Mouse (Mus musculus): ENCODE measurements at regions not wholly inside any gene's neighbourhood (a gene's known extent, or its start where the extent isn't known, plus 50 kb on each side); places are given as distances from the start of the nearest gene placed in this dataset.

GRCm38 (mm10) chr12:9266221-9266620 lies 236.4 kb downstream of the Ttc32 start:
- no peak for DNase-seq (ENCODE audit: low spot score)

- DNase-seq (ENCODE audit: low spot score), result no peak
Measured at GRCm38 (mm10) chr12:9271484-9271883, 241.7 kb downstream of the Ttc32 start.

- no peak for DNase-seq (ENCODE audit: low spot score)
Measured at GRCm38 (mm10) chr12:9274181-9274580, 244.4 kb downstream of the Ttc32 start.

- no peak for DNase-seq (ENCODE audit: low spot score)
Measured at GRCm38 (mm10) chr12:9275697-9276096, 245.9 kb downstream of the Ttc32 start.

- no peak for DNase-seq (ENCODE audit: low spot score)
Measured at GRCm38 (mm10) chr12:9278735-9279134, 248.9 kb downstream of the Ttc32 start.

GRCm38 (mm10) chr12:9279893-9280605 lies 250.3 kb downstream of the Ttc32 start:
- no peak for DNase-seq (ENCODE audit: low spot score)

GRCm38 (mm10) chr12:9287271-9287670 lies 257.5 kb downstream of the Ttc32 start:
- DNase-seq (ENCODE audit: low spot score), result no peak

- DNase-seq (ENCODE audit: low spot score), result no peak
Measured at GRCm38 (mm10) chr12:9292656-9293055, 262.9 kb downstream of the Ttc32 start.

GRCm38 (mm10) chr12:9295211-9295610 lies 265.4 kb downstream of the Ttc32 start:
- DNase-seq (ENCODE audit: low spot score), result no peak

- no peak for DNase-seq (ENCODE audit: low spot score)
Measured at GRCm38 (mm10) chr12:9298848-9299655, 269.3 kb downstream of the Ttc32 start.

GRCm38 (mm10) chr12:9304146-9304545 lies 265.8 kb upstream of the Osr1 start:
- DNase-seq (ENCODE audit: low spot score), result peak; percentile 10

- DNase-seq (ENCODE audit: low spot score), result no peak
Measured at GRCm38 (mm10) chr12:9337891-9338672, 231.8 kb upstream of the Osr1 start.

- DNase-seq (ENCODE audit: low spot score), result no peak
Measured at GRCm38 (mm10) chr12:9338801-9339231, 231.1 kb upstream of the Osr1 start.

GRCm38 (mm10) chr12:9340769-9341168 lies 229.1 kb upstream of the Osr1 start:
- no peak for DNase-seq (ENCODE audit: low spot score)

- no peak for DNase-seq (ENCODE audit: low spot score)
Measured at GRCm38 (mm10) chr12:9345359-9345758, 224.6 kb upstream of the Osr1 start.

- DNase-seq (ENCODE audit: low spot score), result no peak
Measured at GRCm38 (mm10) chr12:9355512-9355911, 214.4 kb upstream of the Osr1 start.

- DNase-seq (ENCODE audit: low spot score), result no peak
Measured at GRCm38 (mm10) chr12:9357856-9358255, 212.1 kb upstream of the Osr1 start.

GRCm38 (mm10) chr12:9358872-9359271 lies 211.0 kb upstream of the Osr1 start:
- DNase-seq (ENCODE audit: low spot score), result no peak

- DNase-seq (ENCODE audit: low spot score), result no peak
Measured at GRCm38 (mm10) chr12:9365931-9366330, 204.0 kb upstream of the Osr1 start.

GRCm38 (mm10) chr12:9368682-9369081 lies 201.2 kb upstream of the Osr1 start:
- no peak for DNase-seq (ENCODE audit: low spot score)

GRCm38 (mm10) chr12:9401956-9402355 lies 168.0 kb upstream of the Osr1 start:
- no peak for DNase-seq (ENCODE audit: low spot score)

- no peak for DNase-seq (ENCODE audit: low spot score)
Measured at GRCm38 (mm10) chr12:9404981-9405380, 164.9 kb upstream of the Osr1 start.

GRCm38 (mm10) chr12:9419311-9419710 lies 150.6 kb upstream of the Osr1 start:
- no peak for DNase-seq (ENCODE audit: low spot score)

Data from ovary, postnatal 36 days (tissue).